Mouse (Mus musculus) G1E (cell line): ENCODE data around the gene Fam131c. TPM values are rescaled to one million over a fixed set of nuclear protein-coding genes. Genes with fewer than 3 reads are reported as not detected.

Source experiments
- ATAC-seq: 2 replicates; pipeline ENCODE4 v1.8.0; 2016; ENCODE audit warnings: mild to moderate bottlenecking; ENCODE audit not compliant: insufficient number of reproducible peaks, poor library complexity, low FRiP score, severe bottlenecking; ENCODE audit errors: extremely low read depth
- DNase-seq: peaks from one replicate; pipeline ENCODE4 v3.0.0; 2012; ENCODE audit warnings: low spot score
- H3K27me3 ChIP-seq: 2 replicates; pipeline ENCODE4 v1.6.1; 2012; ENCODE audit warnings: mild to moderate bottlenecking, low read length, inconsistent platforms; ENCODE audit not compliant: insufficient read depth
- H3K36me3 ChIP-seq: replicated peaks from 2 replicates; pipeline ENCODE3; 2012; ENCODE audit warnings: mild to moderate bottlenecking, inconsistent platforms
- H3K4me1 ChIP-seq: 2 replicates; pipeline ENCODE4 v1.6.1; 2012; ENCODE audit warnings: low read depth, low read length, inconsistent platforms, mixed read lengths; ENCODE audit not compliant: insufficient read depth
- H3K4me3 ChIP-seq: 2 replicates; pipeline ENCODE4 v1.5.1; 2012; ENCODE audit warnings: low read depth, mild to moderate bottlenecking, inconsistent platforms, low read length, moderate library complexity, mixed read lengths
- H3K9me3 ChIP-seq: replicated peaks from 2 replicates; pipeline ENCODE4 v1.6.1; 2012; ENCODE audit warnings: inconsistent platforms
- CTCF ChIP-seq: IDR thresholded peaks from 2 replicates; pipeline ENCODE4 v1.5.1; 2012; ENCODE audit warnings: low read depth, low read length, inconsistent platforms, mixed read lengths
- GATA1 ChIP-seq: IDR thresholded peaks from 2 replicates; pipeline ENCODE4 v1.6.1; 2012; ENCODE audit warnings: borderline replicate concordance, low read length, inconsistent platforms, mixed read lengths
- GATA2 ChIP-seq: IDR thresholded peaks from 2 replicates; pipeline ENCODE4 v1.6.1; 2012; ENCODE audit warnings: low read depth, low read length, inconsistent platforms, borderline replicate concordance
- POLR2AphosphoS5 ChIP-seq: IDR thresholded peaks from 2 replicates; pipeline ENCODE4 v1.6.1; 2012; ENCODE audit warnings: low read depth, low read length, inconsistent platforms; ENCODE audit not compliant: insufficient replicate concordance
- TAL1 ChIP-seq: conservative IDR thresholded peaks from 2 replicates; pipeline ENCODE4 v1.6.1; 2012; ENCODE audit warnings: low read depth, low read length, inconsistent platforms, mixed read lengths
- polyA plus RNA-seq: library from polyadenylated mRNA; stranded (reverse); fragments of >175 nt; gene quantifications from 2 replicates; pipeline ENCODE4 v1.2.3, GENCODE M21; 2012
- total RNA-seq, 2 experiments: library from RNA; stranded (forward) in 1 of 2; stranded (reverse) in 1 of 2; fragments of 200-1000 nt in 1 of 2; fragments of >200 nt in 1 of 2; fragmentation: Nextera tagmentation in 1 of 2; gene quantifications; 2 replicates each; pipeline ENCODE4 v1.2.3; 2014 to 2017

Gene Fam131c
- total and polyA plus RNA-seq, 3 experiments, result not detected

DNA sequence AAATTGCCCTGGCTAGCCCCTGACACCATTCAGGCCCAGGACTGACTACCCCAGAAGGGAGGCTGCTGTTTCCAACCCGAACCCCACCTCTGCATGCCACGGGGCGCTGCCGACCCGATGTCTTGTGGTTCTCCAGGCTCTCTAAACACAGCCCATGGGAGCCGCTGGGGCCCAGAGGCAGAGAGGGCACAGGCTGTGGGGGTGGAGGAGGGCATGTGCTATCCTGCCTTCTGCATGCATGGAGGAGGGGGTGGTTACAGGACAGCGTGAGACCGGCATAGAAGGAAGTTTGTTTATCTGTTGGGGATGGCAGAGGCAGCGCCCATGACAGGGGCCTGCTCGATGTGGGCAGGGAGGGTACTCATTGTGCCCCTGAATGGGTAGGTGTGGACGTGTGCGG is 18.0 kb upstream of the Fam131c start:
- ATAC-seq (no peak), DNase-seq (no peak)
- H3K4me3 ChIP-seq, result no peak overlapping the region
- H3K36me3 ChIP-seq, result no peaks in the 10 kb centered on the region
- no peaks in the 10 kb centered on the region for H3K4me1 ChIP-seq
- no peak for TF ChIP-seq TAL1
- TF ChIP-seq GATA1, result no peak
- no peak for TF ChIP-seq CTCF
- TF ChIP-seq GATA2, result no peak
- TF ChIP-seq POLR2AphosphoS5, result no peak
- peaks cover 3% of the 10 kb centered on the region; the same call in 1 of the 2 replicates for H3K27me3 ChIP-seq
- no peaks in the 10 kb centered on the region for H3K9me3 ChIP-seq

DNA sequence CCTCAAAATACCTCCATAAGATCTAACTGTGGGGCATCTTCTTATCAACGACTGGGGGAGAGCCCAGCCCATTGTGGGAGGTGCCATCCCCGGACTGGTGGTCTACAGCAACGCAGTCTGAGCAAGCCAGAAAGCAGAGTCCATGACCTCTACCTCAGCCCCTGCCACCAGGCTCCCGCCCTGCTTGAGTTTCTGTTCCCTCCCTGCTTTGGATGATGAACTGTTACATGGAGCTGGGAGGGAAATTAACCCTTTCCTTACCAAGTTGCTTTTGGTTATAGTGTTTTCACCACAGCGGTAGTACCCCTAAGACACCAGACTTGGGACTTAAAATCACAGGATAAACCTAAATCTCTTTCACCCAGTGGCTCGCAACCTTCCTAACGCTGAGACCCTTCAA is 16.0 kb upstream of the Fam131c start:
- TF ChIP-seq GATA1 (no peak), GATA2 (no peak), TAL1 (no peak), CTCF (no peak), POLR2AphosphoS5 (no peak)
- peaks cover 3% of the 10 kb centered on the region; the same call in 1 of the 2 replicates for H3K27me3 ChIP-seq
- no peaks in the 10 kb centered on the region for H3K36me3 ChIP-seq
- H3K4me3 ChIP-seq, result no peak overlapping the region
- no peaks in the 10 kb centered on the region for H3K9me3 ChIP-seq
- no peaks in the 10 kb centered on the region for H3K4me1 ChIP-seq
- no peak for DNase-seq
- ATAC-seq, result no peak

DNA sequence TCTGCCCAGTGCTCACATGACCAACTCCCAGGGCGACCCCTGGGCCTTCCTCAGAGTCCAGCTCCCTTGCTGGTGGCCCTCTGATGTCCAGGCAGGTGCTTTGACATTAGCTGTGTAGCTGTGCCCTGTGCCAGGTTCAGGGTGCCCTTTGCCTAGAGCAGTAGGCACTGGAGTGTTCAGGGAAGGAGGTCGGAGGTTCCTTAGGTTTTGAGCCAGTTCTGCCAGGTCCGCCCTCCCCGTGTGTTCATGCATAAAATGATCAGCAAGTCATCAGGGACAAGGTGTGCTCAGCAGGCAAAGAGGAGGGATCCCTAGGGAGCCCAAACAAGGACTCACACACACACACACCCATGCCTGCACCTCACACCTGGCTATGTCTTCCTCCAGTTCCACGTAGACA is 15.0 kb upstream of the Fam131c start:
- peaks cover 3% of the 10 kb centered on the region; the same call in 1 of the 2 replicates for H3K27me3 ChIP-seq
- no peak for ATAC-seq

DNA sequence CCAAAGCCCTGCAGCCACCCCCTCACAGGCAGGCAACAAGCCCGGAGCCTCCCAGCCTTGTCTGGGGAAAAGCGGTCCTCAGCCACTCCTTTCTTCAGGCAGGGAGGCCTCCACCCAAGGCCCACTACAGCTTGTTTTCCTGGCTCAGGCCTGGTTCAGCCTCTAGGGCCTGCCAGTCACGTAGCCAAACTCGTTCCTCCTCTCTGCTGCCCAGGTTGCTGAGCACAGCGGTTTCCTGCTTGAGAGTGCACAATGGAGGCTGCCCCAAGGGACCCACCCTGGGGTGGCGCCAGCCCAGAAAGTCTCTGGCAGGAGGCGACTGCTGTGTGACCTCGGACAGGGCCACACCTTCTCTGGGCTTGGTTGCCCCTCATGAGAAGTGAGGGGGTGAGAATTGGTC is 14.2 kb upstream of the Fam131c start:
- H3K27me3 ChIP-seq, result peaks cover 3% of the 10 kb centered on the region; the same call in 1 of the 2 replicates
- H3K36me3 ChIP-seq, result no peaks in the 10 kb centered on the region
- no peak for ATAC-seq
- peaks cover 2% of the 10 kb centered on the region; the same call in 1 of the 2 replicates for H3K9me3 ChIP-seq
- H3K4me3 ChIP-seq, result no peak overlapping the region
- DNase-seq, result no peak
- no peak for TF ChIP-seq CTCF
- no peak for TF ChIP-seq GATA2
- no peak for TF ChIP-seq POLR2AphosphoS5
- no peak for TF ChIP-seq GATA1
- no peak for TF ChIP-seq TAL1
- no peaks in the 10 kb centered on the region for H3K4me1 ChIP-seq

More for the DNA sequence above, 15.0 kb upstream of the Fam131c start:
- Histone ChIP-seq H3K4me1 (no peaks in the 10 kb centered on the region), H3K4me3 (no peak overlapping the region), H3K36me3 (no peaks in the 10 kb centered on the region), H3K9me3 (peaks cover 2% of the 10 kb centered on the region; the same call in 1 of the 2 replicates)
- no peak for DNase-seq
- TF ChIP-seq CTCF (no peak), TAL1 (no peak), GATA1 (no peak), GATA2 (no peak), POLR2AphosphoS5 (no peak)

DNA sequence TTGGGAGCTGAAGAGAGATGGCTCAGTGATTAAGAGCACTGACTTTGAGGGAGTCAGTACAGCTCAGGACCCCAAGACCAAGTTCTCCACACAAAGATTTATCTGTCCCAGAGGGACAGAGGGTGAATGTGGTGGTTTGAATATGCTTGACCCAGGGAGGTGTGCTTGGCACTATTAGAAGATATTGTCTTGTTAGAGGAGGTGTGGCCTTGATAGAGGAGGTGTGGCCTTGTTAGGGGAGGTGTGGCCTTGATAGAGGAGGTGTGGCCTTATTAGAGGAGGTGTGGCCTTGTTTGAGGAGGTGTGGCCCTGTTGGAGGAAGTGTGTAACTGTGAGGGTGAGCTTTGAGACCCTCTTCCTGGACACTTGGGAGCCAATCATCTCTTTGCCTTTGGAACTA is 10.2 kb upstream of the Fam131c start:
- no peak for DNase-seq
- H3K4me1 ChIP-seq, result no peaks in the 10 kb centered on the region
- H3K36me3 ChIP-seq, result no peaks in the 10 kb centered on the region
- peaks cover 2% of the 10 kb centered on the region; the same call in 1 of the 2 replicates for H3K9me3 ChIP-seq
- TF ChIP-seq CTCF, result no peak
- H3K27me3 ChIP-seq, result no peaks in the 10 kb centered on the region
- H3K4me3 ChIP-seq, result no peak overlapping the region
- no peak for ATAC-seq

DNA sequence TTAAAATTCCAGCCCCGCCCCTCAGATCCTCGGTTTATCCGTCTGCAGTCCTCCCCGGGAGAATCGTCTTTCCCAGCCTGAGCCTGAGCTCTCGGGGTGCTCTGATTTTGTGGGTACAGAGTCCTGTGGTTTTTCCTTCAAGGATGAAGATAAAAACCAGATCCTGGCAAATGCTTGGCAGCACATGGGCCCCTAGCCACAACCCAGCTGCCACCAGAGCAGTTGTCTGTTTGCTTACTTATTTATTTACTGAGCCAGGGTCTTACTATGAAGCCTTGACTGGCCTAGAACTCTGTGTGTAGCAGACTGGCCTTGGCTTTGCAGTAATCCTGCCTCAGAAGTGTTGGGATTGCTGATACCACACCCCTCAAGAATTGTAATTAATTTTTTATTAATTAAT is 8.8 kb upstream of the Fam131c start:
- no peak overlapping the region for H3K4me3 ChIP-seq
- no peaks in the 10 kb centered on the region for H3K4me1 ChIP-seq
- no peak for TF ChIP-seq GATA1
- DNase-seq, result no peak
- no peaks in the 10 kb centered on the region for H3K27me3 ChIP-seq
- no peaks in the 10 kb centered on the region for H3K36me3 ChIP-seq
- ATAC-seq, result no peak
- H3K9me3 ChIP-seq, result peaks cover 2% of the 10 kb centered on the region; the same call in 1 of the 2 replicates

DNA sequence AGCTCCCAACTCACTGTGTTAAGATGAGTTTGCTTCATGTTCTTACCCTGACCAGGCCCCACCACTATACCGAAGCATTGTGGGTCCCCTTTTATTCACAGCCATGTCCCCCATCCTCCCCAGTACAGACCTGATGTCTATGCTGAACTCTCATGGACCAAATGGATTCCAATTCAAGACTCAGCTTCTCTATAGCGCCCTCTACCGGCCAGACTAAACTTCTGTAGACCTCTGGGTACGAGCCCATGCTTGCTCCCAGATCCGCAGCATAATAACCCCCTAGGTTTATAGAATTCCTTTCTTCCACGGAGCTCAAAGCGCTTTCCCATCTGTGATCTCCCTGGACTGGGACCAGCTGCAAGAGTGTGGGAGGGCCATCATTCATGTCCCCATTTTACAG is 7.2 kb upstream of the Fam131c start:
- ATAC-seq, result no peak

More for the DNA sequence above, 7.2 kb upstream of the Fam131c start:
- H3K4me3 ChIP-seq, result no peak overlapping the region
- H3K9me3 ChIP-seq, result peaks cover 2% of the 10 kb centered on the region; the same call in 1 of the 2 replicates
- no peaks in the 10 kb centered on the region for H3K4me1 ChIP-seq
- H3K36me3 ChIP-seq, result no peaks in the 10 kb centered on the region
- peaks cover 3% of the 10 kb centered on the region; the same call in 1 of the 2 replicates for H3K27me3 ChIP-seq
- TF ChIP-seq TAL1, result no peak
- TF ChIP-seq GATA1, result no peak
- TF ChIP-seq GATA2, result no peak
- no peak for TF ChIP-seq POLR2AphosphoS5
- no peak for TF ChIP-seq CTCF
- DNase-seq, result no peak
